Mouse (Mus musculus): ENCODE measurements around the gene Sox5.

The Sox5 gene

DNA sequence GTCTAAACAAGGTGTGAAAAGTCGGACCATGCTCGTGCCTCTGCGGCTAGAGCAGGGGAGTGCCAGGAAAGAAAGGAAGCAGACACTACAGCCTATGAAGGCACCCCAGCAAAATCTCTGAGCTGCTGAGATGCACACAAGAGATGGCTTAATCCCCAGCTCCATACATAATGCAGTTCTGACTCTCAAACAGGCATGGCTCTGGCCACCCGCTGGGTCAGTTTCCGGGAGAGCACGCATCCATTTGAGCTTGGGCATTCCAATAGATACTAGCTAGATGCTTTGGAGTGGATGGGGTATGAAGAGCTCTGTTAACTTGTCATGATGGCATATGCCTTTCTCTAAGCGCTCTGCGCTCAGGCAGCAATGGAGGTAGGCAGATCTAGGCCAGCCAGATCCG is 132.9 kb downstream of the Sox5 start:
- no peak for DNase-seq

DNA sequence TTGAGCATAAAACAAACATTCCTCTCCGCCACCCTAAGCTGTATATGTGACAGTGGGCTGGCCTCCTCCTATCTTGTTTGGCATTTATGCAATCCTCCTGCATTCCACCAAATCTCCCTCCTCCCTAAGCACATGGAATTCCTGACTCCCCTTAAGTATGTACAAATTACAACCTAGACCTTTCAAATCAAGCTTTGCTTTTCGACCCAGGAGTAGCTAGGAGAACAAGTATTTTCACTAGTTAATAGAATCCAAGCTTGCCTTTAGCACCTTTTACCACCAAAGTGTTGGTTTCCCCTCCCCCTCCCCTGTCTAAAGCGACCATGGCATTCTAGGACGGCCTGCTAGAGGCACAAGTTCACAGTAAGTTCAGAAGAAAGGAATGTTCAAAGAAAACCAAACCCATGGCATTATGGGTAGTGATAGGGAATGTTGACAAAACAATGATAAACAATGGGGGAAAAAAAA is 133.6 kb downstream of the Sox5 start:
- DNase-seq: no peak

DNA sequence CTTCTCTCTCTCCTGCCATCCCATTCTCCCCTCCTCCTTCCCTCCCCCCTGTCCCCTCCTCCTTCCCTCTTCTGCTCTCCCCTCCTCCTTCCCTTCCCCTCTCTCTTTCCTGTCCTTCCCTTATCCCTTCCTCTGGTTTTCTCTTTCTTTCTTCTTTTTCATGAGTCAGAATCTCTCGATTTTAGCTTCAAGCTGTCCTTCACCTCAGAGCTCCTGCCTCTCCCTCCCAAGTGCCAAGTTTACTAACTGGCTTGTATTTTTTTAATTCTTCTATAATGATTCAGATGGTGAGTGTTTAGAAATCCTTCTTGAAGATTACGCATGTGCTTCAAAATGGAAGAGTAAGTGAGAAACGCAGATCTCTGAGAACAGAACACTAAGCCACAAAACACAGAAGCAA is 135.4 kb downstream of the Sox5 start:
- no peak for DNase-seq

DNA sequence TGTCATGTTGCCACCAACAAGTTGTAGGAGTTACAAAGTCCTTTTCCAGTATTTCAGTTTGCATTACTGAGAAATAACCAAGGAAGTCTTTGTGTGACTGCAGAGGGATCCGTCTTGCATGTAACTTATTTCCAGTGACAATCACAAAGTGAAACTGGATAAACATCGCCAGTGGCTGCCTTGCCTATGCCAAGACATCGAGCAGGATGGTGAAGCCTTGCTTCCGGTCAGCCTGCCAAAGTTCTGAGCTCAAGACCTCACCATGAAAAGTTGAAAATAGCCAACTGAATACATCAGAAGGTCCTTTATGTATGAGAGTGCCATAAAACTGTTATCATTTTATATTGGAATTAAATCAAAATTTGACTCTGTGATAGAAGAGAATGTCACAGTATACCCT is 136.0 kb downstream of the Sox5 start:
- DNase-seq: no peak

DNA sequence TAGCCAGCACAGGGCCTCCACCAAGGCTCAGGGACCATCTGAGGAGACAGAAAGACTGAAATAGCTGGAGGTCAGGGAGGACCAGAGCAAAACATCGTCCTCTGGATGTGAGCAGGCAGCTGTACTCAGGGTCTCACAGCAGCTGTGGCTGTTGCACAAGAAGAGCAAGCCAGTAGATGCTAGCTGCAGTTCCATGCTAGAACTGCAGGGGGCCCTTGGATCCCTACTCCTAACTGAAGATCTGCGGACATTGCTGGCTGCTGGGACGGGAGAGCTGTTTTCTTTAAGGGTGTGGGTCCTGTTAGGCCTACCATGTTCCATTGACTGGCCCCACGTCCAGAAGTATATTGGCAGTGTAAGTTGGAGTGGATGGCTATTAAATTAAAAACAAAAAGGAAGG is 137.1 kb downstream of the Sox5 start:
- no peak for DNase-seq

DNA sequence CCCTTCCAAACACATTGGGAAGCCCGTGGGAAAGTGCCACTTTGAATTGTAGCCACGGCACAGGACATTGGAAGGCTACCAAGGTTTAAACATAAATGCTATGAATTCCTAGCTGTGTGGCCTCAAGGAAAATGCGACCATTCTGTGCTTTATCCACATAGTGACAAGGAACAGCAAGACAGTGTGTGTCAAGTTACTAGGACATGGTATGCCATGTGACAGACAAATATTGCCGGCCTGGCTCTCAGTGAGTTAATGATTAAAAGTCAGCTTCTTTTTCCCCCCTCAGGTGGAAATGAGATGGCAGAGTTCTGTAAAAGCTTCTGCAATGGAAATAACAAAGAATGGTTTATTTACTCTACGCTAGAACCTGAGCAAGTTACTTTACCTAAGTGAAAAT is 138.2 kb downstream of the Sox5 start:
- no peak for DNase-seq

DNA sequence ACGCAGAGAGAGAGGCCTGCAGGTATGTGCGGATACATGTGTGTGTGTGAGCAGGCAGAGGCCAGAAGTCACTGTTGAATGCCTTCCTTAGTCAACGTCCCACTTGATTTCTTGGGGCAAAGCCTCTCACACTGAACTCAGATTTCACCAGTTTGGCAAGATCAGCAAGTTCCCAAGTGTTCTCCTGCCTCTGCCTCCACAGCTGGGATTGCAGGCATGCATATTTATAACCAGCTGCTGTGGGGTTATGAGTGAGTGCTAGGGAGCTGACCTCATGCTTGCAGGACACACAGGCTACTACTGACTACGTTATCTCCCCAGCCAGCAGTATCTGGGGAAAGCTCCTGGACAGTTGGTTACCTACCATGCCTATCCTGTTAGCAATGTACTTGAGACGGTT is 139.9 kb downstream of the Sox5 start:
- no peak for DNase-seq

DNA sequence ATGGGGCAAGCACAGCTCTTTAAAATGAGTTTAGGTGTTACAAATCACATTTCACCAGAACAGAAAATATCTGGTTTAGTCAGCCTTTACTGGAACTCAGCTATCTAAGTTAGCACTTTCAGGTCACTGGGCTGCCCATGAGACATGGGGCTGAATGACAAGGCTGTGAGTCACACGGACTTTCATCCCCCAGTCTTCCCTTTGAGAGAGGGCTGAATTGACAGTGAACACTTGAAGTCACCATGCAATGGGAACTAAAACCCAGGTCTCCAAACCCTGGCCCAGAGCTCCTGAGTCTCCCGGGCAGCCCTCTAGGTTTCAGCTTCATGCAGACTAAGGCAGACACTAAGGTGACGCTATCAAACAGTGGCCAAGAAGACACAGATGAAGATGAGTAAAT is 141.2 kb downstream of the Sox5 start:
- DNase-seq: no peak

DNA sequence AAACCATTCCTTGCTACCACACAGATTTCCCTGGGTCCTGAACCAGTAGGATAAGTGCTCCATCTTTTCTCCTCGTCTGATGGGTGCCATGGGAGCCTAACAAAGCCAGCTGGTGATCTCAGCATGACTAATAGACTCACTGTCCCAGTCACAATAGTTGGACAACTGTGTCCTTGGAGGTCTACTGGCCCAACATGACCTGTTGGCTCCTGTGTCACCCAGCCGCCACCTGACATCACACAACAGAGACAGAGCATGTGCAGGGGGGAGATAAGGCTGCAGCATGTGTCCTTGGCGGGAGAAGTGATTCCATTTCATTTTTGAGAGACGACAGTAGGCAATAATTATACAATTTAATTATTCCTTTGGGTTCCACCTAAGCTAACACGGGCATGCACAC is 143.2 kb downstream of the Sox5 start:
- DNase-seq: no peak

DNA sequence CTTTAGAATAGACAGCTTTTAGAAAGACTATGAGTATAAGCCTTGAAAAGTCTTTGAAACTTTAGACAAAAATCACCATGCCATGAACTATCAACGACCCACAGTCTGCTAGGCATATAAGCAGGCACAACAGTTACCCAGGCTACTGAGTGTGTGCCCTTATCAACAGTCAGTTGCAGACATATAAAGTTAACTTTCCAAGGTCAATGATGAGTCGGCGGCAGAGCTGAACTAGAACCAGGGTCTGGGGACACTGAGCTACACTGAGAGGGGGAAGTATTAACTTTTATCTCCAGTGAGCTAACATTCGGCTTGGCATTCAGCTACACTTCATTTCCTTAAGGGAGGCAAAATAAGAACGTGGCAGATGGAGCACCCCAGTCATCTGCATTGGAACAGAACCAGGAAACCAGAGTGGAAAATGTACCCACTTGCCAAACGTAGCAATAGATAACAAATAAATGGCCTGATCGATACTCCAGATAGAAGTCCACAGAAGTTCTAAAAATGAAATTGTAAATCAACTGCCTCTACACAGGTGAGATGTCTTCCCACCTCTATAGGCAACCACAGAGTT is 154.2 kb downstream of the Sox5 start:
- DNase-seq: peak; percentile 9

DNA sequence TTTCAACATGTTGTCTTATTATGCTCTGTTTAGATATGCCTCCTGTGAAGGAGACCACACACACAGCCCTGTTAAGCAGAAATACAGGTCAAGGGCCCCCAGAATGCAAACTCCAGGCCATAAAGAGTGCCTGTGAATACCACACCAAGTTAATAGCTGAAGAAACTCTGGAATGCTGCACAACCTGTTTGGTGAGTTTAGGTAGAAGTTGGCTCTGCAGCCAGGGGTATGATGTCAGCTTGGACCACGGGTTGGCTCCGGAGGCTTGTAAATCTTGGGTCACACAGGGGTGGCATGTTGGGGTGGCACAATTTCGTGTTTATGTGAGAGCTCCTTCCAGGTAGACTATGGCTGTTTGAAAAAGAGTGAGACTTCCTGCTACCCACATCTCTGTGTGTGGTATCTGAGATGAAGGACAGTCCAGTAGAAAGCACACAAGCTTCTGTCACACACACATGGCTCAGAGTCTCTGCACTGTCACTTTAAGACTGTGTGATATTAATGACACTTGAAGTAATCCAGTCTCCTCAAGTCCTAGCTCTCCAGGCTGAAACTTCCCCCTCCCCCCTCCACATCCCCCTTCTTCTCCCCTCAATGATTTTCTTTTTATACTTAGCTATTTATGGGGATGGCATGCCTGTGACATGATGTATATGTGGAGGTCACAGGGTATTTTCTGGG is 160.5 kb downstream of the Sox5 start:
- DNase-seq: no peak

DNA sequence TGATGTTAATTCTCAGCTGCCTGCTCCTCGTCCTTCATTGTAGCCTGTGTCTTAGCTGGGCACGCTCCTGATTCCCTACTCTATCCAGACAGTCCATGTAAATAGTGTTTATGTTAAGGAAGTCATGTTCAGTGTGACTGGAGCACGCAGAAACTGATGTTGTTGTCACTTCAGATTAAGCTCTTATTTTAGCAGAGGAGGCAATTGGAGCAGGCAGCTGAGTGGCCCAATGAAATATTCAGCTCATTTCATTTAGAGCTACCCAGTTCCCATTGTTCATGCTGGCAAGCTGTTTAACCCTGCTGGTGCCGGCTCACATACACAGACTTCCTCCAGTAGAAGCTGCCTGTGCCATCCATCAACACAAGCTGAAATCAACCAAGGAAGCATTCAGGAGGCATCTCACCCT is 170.4 kb downstream of the Sox5 start:
- no peak for DNase-seq

DNA sequence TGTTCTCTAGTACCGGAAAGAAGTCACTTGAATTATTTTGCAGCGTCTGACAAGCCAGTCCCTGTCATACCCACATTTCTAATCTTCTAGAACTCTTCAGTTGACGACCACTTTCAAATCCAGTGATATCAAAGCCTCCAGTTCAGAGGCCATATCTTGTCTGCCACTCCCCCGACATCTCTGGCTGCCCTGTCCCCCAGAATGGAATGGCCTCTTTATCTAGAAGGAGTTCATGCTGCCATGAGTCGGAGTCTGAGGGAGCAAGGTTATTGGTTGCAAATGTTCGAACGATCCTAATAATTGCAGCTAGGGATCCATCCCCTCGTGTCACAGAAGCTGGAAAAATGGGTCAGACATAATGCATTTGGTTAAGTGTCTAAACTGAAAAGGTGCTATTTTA is 170.9 kb downstream of the Sox5 start:
- no peak for DNase-seq

DNA sequence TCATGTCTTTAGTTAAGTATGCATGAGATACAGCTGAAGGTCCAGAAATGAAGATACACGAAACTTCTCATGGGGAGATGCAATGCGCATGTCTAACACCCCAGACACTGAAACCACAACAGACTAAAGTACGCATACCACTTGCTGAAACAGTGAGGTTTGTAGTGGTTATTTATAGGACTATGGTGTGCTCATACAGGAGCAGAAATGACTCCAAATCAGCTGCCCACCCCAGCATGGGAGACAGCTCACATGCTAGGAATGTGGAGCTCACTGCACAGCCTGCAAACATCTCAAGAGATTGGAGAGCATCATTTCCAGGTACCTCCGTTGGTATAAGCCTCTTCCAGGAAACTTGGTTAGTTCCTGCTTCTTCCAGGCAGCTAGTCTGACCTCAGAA is 178.9 kb downstream of the Sox5 start:
- DNase-seq: no peak

DNA sequence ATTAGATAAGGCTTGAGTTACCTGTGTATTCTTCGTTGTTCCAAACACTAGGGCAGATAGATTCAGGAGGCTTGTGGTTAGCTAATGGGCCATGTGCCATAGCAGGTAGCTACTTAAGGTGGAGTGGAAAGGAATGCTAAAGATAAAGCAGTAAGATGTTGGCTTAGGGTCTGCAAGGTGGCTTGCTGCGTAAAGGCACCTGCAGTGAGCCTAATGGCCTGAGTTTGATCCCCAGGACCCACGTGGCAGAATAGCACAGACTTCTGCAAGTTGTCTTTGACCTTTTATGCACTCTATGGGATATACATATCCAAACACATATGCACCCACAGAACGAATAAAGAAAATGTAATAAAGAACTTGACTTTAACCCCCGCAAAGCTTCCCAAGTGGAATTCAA is 181.4 kb downstream of the Sox5 start:
- no peak for DNase-seq

DNA sequence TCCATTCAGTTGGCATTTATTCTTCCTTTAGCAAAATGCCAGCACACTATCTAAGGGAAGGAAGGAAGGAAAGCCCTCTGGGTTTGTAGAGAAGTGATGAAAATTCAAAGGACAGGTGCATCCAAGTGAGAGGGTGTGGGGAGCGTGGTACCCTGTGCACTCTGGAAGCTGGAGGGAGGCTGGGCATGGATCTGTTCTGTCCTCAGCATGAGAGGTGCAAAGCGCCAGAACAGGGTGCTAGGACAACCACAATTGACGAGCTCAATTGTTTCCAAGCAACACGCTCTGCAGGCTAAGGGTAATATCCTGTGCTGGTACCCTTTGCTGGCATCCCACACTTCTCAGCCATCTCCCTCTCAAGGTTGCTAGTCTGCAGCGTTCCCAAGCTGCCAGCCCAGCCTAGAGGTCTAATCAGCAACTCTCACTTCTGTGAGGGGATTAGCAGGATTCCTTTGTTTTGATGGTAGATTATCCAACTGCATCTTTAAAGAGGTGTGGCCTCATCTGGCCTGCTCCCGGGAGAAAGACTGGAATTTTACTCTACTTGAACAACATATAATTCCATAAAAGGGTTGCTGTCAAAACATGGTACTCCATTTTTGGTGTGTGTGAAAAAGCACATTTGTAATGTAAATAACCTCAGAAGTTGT is 183.3 kb downstream of the Sox5 start:
- no peak for DNase-seq

DNA sequence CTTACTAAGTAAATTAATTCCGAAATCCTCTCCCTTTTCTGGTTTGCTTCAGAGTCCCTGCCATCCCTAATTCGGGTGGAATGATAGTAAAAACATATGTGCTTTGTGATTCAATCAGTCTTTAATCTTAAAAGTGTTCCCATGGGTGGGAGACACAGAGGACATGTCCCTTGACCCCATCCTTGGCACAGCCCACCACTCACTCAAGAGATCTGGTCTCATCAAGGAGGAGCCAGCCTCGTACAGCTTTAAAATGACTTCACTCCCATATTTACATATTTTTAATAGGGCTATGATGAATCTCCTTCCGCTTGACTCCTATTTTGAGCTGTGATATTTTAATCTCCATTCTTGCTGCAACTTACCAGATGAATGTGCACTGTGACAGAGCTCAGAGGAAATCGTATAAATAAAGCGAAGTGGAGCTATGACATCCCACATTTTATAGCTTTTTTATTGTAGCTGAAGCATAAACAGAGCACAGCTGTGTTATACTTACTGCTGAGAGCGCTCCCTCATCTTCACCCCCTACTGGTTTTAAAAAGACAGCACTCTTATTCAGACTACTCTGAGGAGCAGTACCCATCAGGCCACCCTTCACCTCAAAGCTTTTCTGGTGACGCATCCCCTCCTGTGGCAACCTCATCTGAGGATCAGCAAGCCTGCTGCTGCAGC is 185.1 kb downstream of the Sox5 start:
- peak; percentile 38 for DNase-seq

DNA sequence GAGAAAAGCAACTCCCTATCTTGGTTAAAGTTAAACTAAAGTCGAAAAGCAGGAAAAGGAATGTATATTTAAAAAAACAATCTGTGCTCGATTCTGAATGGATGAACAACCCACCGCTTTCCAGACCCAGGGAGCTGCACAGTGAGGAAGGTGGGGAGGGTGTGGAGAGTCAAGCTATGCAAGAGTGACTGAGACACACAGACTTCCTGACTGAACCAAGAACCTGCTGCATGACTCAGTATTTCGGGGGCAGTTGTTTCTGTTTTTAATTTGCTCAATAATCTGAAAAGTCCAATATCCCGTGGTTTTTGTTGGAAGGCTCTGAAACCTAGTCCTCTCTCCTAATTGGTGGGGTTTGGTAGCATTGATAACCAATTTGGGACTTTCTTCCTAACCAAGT is 196.9 kb downstream of the Sox5 start:
- no peak for DNase-seq

DNA sequence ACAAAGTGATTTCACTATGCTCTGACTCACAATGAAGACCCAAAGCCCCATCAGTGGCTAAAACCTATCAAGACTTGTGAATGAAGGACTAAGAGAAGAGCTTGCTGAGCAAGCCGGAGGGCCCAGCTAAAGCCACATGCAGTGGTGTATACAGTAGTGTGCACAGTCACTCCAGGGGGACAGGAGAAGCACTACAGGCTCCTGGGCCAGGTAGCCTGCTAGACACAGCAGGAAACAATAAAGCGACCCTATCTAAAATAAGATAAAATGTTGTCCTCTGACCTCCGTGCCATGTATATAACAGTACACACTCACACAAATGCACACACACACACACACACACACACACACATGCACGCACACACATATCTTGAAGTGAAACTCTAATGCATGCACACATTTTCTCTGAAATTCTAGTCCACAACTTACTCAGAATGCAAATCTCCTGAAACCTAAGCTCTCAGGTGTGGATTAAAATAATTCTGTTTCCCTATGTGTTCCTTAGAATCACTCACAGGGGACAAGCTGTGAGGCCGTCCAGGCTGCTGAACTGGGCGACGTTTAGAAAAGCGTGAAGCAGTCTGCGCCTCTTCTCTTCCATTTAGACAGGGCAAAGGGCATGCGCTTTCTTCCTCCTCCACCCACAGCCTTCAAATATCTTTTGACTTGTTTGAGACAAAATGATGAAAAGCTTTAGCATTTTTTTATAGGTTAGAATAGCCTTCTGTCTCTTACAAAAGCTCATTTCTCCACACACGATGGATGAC is 197.5 kb downstream of the Sox5 start:
- no peak for DNase-seq

DNA sequence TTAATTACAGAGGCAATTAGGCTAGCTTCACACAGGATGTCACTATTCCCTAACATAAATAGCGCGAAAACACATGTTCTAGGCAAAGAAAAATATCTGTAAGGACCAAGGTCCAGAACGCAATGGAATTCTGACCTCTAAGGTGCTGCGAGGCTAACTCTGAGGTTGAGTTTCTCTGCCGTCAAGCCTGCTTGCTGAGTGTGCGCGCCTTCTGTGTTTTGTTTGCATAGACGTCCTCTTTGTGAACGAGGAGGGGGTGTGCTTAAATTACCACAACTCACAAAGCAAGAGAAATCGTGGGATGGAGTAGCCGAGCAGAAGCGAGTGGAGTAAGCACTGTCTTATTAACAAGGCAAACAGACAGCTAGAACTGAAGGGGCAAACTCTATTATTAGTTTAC is 202.5 kb downstream of the Sox5 start:
- no peak for DNase-seq

DNA sequence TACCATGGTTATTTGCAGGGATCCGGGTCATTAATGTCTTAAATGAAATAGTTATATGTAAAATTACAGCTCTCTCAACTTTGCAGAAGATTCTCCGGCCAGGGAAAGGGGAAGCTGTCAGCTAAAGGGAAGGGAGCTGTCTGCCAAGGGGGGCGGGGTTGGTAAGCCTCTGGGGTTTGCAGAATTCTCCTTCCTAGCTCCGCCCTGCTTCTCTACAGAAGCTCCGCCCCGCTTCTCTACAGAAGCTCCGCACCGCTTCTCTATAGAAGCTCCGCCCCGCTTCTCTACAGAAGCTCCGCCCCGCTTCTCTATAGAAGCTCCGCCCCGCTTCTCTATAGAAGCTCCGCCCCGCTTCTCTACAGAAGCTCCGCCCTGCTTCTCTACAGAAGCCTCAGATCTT is 210.9 kb downstream of the Sox5 start:
- DNase-seq: no peak

DNA sequence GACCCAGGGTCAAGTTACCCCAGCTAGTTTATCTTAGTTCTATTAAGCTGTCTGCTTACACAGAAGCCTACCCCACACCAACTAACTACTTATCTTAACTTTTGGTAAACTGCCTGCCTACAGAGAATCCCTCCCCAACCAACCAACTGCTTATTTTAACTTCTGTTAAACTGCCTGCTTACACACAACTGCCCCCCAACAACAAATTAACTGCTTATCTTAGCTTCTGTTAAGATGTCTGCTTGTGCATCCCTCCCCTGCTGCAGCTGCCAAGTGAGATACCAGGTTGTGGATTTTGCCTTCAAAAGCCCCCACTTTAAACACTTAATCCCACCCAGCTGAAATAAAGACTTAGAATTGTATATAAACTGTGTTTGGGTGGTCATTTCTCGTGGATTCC is 215.9 kb downstream of the Sox5 start:
- DNase-seq: no peak

DNA sequence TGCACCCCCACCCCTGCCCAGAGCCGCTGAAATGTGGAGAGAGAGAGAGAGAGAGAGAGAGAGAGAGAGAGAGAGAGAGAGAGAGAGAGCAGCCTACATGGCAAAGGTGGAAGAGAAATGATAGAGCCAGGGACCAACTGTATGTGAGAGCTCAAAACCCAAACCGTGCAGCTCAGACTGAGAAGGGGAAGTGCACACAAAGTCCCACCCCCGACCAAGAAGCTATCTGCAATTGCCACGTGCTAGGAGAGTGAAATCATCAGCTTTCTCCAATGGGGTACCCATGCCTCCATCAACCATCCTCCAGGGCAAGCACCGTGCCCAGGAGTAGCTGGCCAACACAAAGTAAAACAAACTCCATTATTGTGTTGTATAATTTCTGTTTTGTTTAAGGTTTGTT is 220.1 kb downstream of the Sox5 start:
- no peak for DNase-seq
